Mouse (Mus musculus) left cerebral cortex, postnatal 36 days (tissue): ENCODE measurements around the gene Nup62cl. TPM values are rescaled to one million over a fixed set of nuclear protein-coding genes. Genes with fewer than 3 reads are reported as not detected.

Experiments
- DNase-seq, 2 experiments: peaks; one replicate each; pipeline ENCODE4 v3.0.0; 2021 to 2022; ENCODE audit warnings: low spot score in 2 of 2, mixed read lengths in 1 of 2
- intact Hi-C: fragments of 180-260 bp; cut with DNase I; formaldehyde crosslinking; loops from one replicate; pipeline ENCODE4 v1.15.1; 2025
- total RNA-seq, 2 experiments: library from RNA; stranded (reverse); gene quantifications; 2 replicates each; pipeline ENCODE4 v1.2.3; 2021

The Nup62cl gene
- not detected for total RNA-seq

DNA sequence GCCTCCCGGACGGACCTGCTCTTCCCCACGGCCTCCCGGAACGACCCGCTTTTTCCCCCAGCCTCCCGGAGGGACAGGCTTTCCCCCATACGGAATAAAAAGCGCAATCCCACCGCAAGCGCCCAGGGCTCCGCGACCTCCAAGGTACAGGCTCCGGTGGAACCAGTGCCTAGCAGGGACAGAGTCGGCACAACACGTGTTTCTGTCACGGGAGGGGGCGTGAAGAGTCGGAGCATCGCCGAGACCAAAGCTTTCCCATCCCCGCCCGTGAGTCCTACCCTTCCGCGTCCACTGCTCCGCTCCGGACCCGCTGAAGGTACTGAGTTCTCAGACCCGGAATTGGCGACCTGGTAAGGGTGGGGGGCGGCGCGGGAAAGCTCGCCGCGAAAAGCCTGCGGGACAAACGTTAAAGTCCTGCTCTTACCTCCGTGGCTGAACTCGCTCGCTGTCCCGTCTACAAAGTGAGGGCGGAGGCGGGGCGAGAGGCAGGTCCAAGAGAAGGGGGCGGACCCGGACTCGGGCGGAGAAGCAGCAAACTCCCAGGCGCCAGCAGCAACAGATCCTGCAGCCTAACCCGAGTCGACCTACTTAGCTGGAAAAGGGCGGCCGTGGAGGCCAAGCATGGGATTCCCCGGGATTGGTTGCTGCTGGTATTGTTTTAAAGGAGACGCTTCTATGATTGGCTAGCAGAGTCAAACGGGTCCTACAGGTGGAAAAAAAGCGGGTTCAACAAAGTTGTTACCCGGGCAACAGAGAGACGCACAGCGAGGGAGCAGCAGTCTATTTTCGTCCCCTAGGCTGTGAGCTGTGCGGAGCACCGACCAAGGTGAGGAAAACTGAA, at the start of gene Nup62cl, which contains the start of gene Pih1h3b:
Gene Nup62cl (minus strand): TSS at position 578 of the 841 bp plus-strand sequence.
Gene Pih1h3b (plus strand): TSS at position 745 of the 841 bp plus-strand sequence.
- intact Hi-C loops, result no loop called here
- peak in 1 of 2 experiments; percentile 3 for DNase-seq

DNA sequence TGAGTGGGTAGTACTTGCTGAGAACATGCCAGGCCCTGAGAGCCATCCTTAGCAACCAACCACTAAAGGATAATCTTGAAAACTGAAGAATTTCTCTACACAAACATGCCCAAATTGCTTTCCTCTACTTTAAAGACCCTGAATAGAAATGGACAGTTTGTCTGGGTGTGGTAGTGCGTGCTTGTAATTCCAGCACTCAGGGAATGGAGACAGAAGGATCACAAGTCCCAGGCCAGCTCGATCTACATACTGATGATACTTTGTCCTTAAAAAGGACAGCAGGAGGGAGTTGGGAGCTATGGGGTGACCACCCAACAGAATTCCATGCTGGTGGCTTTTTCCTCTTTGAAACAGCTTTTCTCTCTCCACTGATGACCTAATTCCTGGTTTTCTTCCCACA, 31.6 kb upstream of the Nup62cl start:
- no peak for DNase-seq
- intact Hi-C loops, result no loop called here

DNA sequence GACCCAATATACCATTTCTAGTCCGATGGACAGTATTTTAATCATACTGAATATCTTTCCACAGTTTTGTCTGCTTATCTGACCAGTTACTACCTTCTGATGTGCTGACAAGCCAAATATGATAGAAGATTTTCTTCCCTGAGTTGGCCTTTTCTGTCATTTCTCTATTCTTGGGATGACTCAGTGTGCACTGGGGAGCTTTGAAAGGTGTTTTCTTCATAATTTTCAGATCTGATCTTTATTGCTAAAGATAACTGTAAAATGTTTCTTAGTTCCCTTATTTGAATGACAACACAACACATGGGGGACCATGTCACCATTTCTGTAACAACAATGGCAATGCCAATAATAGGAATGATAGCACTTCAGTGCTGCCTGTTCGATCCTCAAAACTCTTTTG, 20.0 kb upstream of the Nup62cl start:
- intact Hi-C loops, result no loop called here
- DNase-seq, result no peak

DNA sequence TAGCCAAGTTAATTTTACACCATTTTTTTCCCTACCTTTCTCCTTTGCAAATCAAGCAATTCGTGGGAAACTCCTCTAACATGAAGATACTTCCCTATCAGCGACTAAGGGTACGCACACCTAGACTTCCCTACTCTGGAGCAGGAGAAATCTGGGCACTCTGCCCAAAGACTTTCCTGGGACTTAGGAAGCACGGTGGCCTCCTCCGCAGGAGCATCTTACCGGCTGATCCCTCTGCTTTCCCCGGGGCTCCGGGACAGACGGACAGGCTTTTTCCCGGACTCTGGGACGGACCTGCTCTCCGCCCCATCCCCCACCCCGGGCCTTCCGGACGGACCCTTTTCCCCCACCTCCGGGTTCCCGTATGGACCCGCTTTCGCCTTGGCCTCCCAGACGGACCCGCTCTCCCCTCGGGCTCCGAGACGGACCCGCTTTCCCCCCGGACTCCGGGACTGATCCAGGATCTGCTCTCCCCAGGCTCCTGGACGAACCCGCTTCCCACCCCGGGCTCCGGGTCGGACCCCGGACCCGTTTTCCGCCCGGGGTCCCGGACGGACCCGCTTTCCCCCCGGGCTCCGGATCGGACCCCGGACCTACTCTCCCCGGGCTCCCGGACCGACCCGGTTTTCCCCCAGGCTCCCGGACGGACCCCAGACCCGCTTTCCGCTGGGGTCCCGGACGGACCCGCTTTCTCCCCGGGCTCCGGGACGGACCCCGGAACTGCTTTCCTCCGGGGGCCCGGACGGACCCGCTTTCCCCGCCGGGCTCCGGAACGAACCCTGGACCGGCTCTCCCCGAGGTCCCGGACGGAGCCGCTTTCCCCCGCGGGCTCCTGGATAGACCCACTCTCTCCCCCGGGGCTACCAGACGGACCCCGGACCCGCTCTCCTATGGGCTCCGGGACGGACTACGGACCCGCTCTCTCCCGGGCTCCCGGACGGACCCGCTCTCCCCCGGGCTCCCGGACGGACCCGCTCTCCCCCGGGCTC, 1.3 kb downstream of the Nup62cl start:
- no peak for DNase-seq
- intact Hi-C loops, result no loop called here

DNA sequence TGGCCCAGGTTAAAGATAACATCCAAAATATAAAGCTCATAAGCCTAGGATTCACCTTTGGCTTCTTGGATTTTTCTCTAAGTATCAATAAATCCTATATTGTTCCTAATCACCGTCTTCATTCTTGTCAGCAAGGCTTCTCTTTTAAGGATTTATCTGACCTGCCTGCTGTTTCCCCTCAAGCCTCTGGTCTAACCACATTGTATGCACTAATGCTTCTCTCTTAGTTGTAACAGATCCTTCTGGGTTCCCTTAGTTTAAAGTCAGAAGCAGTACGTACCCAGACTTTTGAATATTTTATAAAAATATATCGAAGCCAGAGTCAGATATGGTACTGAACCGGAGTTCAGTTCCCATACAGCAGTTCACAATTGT, 63.8 kb downstream of the Nup62cl start:
- no peak for DNase-seq
- intact Hi-C loops, result no loop called here

DNA sequence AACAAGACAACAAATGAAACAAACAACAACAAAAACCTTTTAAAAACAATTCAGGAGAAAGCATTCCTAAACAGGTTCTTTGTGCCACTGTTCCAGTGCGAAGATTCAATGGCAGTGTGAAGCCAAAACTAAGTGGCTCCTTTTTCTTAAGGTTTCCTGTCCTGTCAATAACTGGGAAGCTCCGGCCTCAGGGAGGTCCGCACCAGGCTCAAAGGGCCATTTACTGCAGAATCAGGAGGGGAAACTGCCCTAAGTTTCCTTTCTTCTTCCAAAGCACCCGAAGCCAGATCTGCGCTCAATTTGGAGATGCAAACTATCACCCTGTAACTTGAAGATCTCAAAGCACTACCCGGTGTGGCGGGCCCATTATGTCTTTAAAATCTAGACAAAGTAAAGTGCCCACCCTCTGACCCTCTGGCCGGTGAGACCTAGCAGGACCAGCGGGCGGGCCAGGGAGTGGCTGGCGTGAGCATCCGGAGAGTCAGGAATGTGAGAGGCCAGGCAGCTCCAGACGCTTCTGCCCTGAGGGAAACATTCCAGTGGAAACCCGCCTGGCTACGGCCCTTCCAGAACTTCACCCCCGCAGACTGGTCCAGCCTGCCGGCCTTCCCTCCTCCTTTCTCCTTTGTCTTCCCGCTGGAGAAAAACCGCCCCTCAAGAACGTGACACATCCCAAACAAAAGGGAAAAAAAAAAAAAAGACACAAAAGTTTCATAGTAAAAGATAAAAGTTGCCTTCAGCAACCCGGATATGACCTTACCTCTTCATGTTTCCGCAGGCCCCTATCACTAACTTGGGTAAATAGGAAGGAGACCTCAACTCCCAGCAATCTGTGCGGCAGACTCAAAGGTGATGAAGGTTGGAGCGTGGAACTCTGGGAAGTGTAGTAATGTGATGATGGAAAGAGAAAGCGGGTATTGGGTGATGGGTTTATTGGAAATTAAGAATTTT, 64.5 kb downstream of the Nup62cl start, which contains the start of gene Rbm41:
Gene Rbm41 (minus strand): TSS at position 856 of the 951 bp plus-strand sequence.
- DNase-seq, result peak; percentile 51 to 56
- intact Hi-C loops, result no loop called here

DNA sequence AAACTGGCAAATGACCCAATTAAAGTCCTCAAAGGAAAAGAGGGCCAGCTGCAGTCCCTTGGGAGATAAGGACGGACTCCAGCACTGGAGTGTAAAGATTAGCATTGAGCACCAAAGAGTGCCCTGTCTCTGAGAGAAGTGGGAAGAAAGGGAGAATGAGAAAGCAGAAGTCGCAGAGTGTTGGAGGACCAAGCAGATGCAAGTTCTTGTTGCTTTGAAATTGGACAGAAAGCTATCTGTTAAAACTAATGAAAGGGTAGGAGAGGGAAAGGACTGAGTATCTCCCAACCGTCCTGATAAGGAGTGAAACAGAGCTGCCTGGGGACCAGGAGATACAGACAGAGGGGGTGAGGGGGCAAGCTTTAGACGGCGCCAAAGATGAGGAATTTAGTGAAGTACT, 80.4 kb downstream of the Nup62cl start:
- intact Hi-C loops, result no loop called here

More for the DNA sequence above, 80.4 kb downstream of the Nup62cl start:
- no peak for DNase-seq

Other genes with a start within 250 kb of the Nup62cl start
- gene Morc4, start 191.0 kb downstream of the Nup62cl start, total RNA-seq, result 1 to 10 TPM; 3.5 to 5.3 TPM
- 10 to 100 TPM in 1 of 2 experiments, 1 to 10 TPM in 1; 8.9 to 10.7 TPM for gene Rbm41, start 64.1 kb downstream of the Nup62cl start, total RNA-seq
- not detected for gene Pih1h3b, start 167 bp upstream of the Nup62cl start, total RNA-seq